In the genomic region with DNA sequence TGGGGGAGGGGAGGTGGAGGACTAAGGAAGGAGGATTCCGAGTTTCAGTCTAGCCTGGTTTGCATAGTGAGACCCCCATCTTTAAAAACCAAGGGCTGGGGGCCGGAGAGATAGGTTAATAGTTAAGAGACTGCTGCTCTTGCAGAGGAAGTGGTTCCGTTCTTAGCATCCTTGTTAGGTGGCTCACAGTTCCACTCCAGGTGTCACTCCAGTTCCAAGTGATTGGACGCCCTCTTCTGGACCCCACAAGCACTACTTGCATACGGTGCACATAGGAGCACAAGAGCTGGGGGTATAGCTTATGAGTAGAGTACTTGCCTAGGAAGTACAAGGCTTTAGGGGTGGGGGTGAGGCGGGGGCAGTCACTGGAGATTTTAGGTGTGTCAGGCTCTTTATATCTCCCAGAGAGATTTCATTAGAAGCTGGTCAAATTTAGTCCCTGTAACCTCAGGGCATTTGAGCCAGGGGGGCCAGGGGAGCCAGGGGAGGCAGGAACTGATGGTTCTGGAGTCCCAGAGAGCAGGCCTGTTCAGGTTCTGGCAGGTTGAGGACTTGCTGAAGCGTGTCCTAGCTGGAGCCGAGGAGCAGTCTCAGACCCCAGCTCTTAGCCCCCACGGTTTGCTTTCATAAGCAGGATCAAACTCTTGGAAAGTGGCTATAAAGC, we compare ENCODE assay signal across 8 mouse cellular contexts. TPM values are rescaled to one million over a fixed set of nuclear protein-coding genes. Genes with fewer than 3 reads are reported as not detected.
DNase-seq lines count a peak whose midpoint lies in the region; ATAC-seq lines count a peak whose summit lies in the region.

No protein-coding gene starts in this region.

- ATAC-seq in megakaryocyte progenitor cell, adult 5-6 weeks (replicated peaks; ENCODE audit: poor library complexity) = peak; percentile 71

- peaks cover 47% of the 10 kb centered on the region for H3K4me1 ChIP-seq in hindbrain, embryonic 10.5 days (replicated peaks)

- WGBS in hindbrain, embryonic 10.5 days = 15% methylated on average over 9 of the region's 9 CpGs

- H3K9me3 ChIP-seq in hindbrain, embryonic 10.5 days = no peaks in the 10 kb centered on the region

- no peaks in the 10 kb centered on the region for H3K36me3 ChIP-seq in hindbrain, embryonic 10.5 days

- H3K4me3 ChIP-seq in hindbrain, embryonic 10.5 days = peak overlapping the region; percentile 93

- H3K27ac ChIP-seq in hindbrain, embryonic 10.5 days = peak overlapping the region; percentile 99

- peak; percentile 7 for DNase-seq in cerebellum, adult 11 months
- DNase-seq in cerebellum, adult 11-12 months = no peak
- peak; percentile 72 for DNase-seq in R1 (ENCODE audit: low read depth, low spot score)
- peak; percentile 64 for DNase-seq in embryo, embryonic 9.5 days (ENCODE audit: extremely low spot score)
- peak; percentile 61 for DNase-seq in hindbrain, embryonic 10.5 days (ENCODE audit: low spot score)
- DNase-seq in left cerebral cortex, postnatal 14 days (ENCODE audit: low spot score in 2 of 2) = peak; percentile 35 to 59
- DNase-seq in spleen, postnatal 4 days (ENCODE audit: low spot score in 2 of 2) = peak; percentile 63 to 68

- intact Hi-C loops in left cerebral cortex, postnatal 14 days (cut with DNase I) = loop anchor here (5.0 kb wide), 1 partner anchor 104 kb away; no protein-coding TSS in a partner anchor

- H3K27me3 ChIP-seq in hindbrain, embryonic 10.5 days (ENCODE audit: insufficient read depth, poor library complexity, severe bottlenecking) = peaks cover 25% of the 10 kb centered on the region

RNA-seq across cellular contexts. Expression of a gene that starts 1.5 kb away (rescaled TPM):
- polyA plus RNA-seq in hindbrain, embryonic 10.5 days (2016; fragmentation: Nextera tagmentation; extraction: Ambion mirVana) = 85.8 and 92.0 TPM in 2 replicates
- 10 to 100 TPM; 16.8 to 19.3 TPM for total RNA-seq in left cerebral cortex, postnatal 14 days (2021)
- 18.4 and 19.5 TPM in 2 replicates for total RNA-seq in megakaryocyte progenitor cell, adult 5-6 weeks (2015)
- total RNA-seq in megakaryocyte progenitor cell, adult 5-6 weeks (2017) = 19.9 and 23.1 TPM in 2 replicates
